Mouse (Mus musculus): ENCODE data around the gene Chd2.

Chd2 gene

GRCm38 (mm10) chr7:73561492-73562055 lies 19.9 kb upstream of the Chd2 start:
- no peak for DNase-seq

GRCm38 (mm10) chr7:73560811-73561210 lies 19.2 kb upstream of the Chd2 start:
- DNase-seq = no peak

DNA sequence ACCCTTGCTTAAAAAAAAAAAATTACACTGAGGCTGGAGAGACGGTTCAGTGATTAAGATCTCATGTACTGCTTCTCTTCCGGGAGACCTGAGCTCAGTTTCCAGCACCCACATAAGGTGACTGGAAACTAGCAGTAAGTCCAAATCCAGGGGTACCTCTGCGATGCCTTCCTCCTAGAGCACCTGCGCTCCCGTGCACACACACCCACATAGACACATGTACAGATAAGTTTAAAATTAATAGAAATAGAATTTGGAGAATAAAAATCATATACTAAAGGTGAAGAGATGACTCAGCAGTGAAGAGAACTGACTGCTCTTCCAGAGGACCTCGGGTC lies 18.2 kb upstream of the Chd2 start:
- no peak for DNase-seq

GRCm38 (mm10) chr7:73559170-73559852 lies 17.7 kb upstream of the Chd2 start:
- DNase-seq = no peak

GRCm38 (mm10) chr7:73558293-73559169 lies 16.9 kb upstream of the Chd2 start:
- peak; percentile 100 for DNase-seq

GRCm38 (mm10) chr7:73557671-73558265 lies 16.1 kb upstream of the Chd2 start:
- DNase-seq = peak; percentile 75

GRCm38 (mm10) chr7:73556688-73557667 lies 15.3 kb upstream of the Chd2 start:
- no peak for DNase-seq

DNA sequence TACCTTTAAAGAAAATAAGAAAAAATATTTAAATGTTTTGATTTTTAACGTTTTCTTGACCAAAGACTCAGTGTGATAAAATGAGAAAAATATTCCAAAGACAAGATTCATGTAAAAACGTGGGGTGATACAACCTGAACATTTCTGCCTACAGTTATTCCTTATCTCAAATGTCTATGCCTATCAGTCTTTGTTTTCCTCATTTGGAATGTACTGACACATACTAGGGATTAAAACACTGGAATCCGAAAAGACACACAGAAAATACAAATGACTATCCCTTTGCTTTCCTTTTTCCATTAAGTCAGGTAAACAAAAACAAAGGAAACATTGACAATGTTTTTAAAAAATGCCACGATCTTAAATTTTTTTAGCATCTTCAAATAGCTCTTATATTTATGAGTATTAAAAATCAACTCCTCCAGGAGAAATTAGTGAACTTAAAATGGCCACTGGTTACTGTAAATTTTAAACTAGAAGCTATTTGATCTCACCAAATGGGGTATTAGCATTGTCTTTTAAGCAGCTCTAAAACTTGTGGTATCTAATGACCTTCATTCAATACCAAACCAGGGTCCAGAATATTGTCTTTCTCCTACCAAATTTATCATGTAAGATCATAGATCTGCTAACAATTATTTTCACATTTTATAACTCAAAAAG lies 14.4 kb upstream of the Chd2 start:
- DNase-seq = no peak

DNA sequence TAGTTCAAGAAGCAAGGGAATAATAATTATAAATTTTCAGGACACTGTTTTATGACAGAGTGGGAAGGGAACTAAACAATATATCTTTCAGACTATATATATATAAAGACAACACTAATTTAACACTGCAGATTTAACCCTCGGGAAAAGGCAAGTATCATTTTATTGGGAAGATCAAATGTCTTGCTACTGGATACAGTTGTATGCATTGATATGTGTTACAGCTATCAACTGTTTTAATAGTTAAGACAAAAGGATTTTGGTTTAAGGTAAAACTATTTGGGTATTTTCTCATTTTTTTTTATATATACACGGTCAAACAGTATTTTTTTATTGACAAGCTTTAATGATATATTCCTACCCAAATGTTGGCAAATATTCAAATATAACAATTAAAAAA lies 13.2 kb upstream of the Chd2 start:
- DNase-seq = no peak

DNA sequence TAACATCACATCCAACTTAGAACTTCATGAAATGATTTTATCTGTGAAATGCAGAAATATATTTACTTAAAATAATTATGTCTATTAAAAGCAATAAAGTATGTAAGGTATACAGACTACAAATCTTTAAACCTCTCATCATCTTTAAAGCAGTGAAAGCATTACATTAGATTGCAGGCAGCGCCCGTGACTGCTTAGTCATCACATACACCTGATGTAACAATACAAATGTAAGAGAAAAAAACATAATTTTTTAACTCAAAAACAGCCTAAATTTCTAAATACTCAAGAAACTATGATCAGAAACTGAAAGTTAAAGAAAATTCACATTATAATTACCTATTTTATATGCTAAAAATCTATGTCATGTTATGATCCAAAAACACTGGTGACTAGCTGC lies 11.5 kb upstream of the Chd2 start:
- DNase-seq = no peak

DNA sequence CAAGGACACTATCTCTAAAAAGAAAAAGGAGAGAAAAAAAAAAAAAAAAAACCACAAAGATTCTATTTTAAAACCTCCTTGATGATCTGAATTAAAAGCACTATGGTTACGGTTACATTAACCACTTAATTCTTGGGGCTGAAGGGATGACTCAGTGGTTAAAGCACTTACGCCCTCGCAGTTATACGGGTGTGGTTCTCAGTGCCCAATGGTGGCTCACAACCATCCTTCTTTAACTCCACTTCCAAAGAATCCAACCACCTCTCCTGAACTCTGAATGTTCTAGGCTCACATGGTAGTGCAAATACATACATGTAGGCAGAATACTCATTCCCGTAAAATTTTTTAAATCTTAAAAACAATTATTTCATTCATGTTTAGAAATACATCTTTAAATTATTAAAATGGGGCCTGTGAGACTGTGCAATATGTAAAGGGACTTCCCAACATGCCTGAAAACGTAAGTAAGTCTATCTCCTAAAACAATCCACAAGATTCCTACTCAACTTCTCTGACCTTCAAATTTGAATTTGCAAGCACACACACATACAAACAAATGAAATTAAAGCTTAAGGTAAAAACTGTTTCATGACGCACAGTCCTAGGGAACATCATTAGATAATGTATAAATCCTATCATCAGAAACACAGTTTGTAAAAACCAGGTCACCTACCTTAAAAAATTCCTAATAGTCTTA lies 10.6 kb upstream of the Chd2 start:
- no peak for DNase-seq

GRCm38 (mm10) chr7:73551370-73551769 lies 9.7 kb upstream of the Chd2 start:
- no peak for DNase-seq

- DNase-seq = no peak
Measured at GRCm38 (mm10) chr7:73548051-73548450, 6.4 kb upstream of the Chd2 start.

- DNase-seq = no peak
Measured at GRCm38 (mm10) chr7:73546561-73547510, 5.2 kb upstream of the Chd2 start.

- DNase-seq = no peak
Measured at GRCm38 (mm10) chr7:73545004-73545403, 3.4 kb upstream of the Chd2 start.

- DNase-seq = no peak
Measured at GRCm38 (mm10) chr7:73542131-73542853, 662 bp upstream of the Chd2 start.

GRCm38 (mm10) chr7:73541079-73541390 lies 595 bp downstream of the Chd2 start:
- no peak for DNase-seq

DNA sequence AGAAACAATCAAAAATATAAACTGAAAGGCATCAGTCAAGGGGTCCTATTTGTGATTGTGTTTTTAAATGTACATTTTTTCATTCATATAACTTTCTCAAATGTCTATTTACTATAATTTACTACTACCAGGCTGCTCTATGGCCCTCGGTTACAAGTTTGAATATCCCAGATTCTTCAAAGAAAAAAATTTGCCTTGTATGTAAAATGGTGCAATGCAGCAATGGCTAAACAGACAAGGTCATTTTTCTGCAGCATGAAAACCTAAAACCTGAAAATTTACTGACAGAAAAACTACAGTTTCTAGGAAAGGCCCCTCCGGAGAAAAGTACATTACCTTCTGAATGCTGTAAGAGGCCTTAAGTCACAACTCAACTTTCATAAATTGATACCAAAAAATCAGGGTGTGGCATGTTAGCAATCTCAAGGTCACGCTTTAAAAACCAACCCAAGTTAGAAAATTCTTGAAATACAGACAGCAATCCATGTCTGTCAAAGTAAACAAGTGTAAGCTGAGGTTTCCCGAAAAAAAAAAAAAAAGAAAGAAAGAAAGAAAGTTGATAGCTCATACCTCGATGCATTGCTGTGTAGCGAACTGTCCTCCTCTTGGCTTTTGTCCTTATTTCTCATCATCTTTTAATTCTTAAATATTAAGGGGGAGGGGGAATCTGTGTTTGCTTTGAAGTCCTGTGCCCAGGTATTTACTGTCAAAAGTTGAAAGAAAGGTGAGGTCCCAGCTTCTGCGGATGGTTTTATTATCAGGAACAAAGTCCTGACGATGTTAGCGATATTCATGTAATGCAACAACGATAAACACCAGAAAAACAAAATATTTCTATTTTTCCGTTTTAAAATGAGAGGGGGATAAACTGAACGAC lies 1.2 kb downstream of the Chd2 start:
- no peak for DNase-seq

Measured in cerebellum, adult 11-12 months (tissue).